Mouse (Mus musculus) ES-E14 (cell line): ENCODE measurements around the gene Chchd4. TPM values are rescaled to one million over a fixed set of nuclear protein-coding genes. Genes with fewer than 3 reads are reported as not detected.

Experiments used
- DNase-seq: peaks from one replicate; pipeline ENCODE4 v3.0.0-alpha.2; 2013; ENCODE audit warnings: low read depth, low spot score
- H3K27ac ChIP-seq: 2 replicates; pipeline ENCODE4 v1.5.1; 2012; ENCODE audit warnings: low read depth, mild to moderate bottlenecking, low read length, moderate library complexity, mixed read lengths; ENCODE audit not compliant: poor library complexity, insufficient read depth, severe bottlenecking
- H3K36me3 ChIP-seq: 2 replicates; pipeline ENCODE4 v1.6.1; 2012; ENCODE audit warnings: mild to moderate bottlenecking, low read length, moderate library complexity, mixed read lengths; ENCODE audit not compliant: control insufficient read depth, poor library complexity, insufficient read depth, severe bottlenecking
- H3K4me1 ChIP-seq, 2 experiments: fragments of 150-350 bp in 1 of 2; sonication (generic) in 1 of 2; 2 replicates each; pipeline ENCODE4 v1.6.1; 2012; ENCODE audit warnings: low read length in 2 of 2, mild to moderate bottlenecking in 1 of 2, mixed read lengths in 1 of 2; ENCODE audit not compliant: control insufficient read depth in 2 of 2, insufficient read depth in 2 of 2, poor library complexity in 1 of 2
- H3K4me3 ChIP-seq, 2 experiments: fragments of 150-350 bp in 1 of 2; sonication (generic) in 1 of 2; 2 replicates each; pipeline ENCODE4 v1.5.1; 2012; ENCODE audit warnings: low read length in 2 of 2, low read depth in 1 of 2, mild to moderate bottlenecking in 1 of 2, mixed read lengths in 1 of 2; ENCODE audit not compliant: insufficient read depth in 1 of 2, poor library complexity in 1 of 2, severe bottlenecking in 1 of 2
- H3K9ac ChIP-seq: 2 replicates; pipeline ENCODE4 v1.6.1; 2012; ENCODE audit warnings: low read depth, mild to moderate bottlenecking, low read length, mixed read lengths; ENCODE audit not compliant: poor library complexity, insufficient read depth, severe bottlenecking
- H3K9me3 ChIP-seq: fragments of 150-350 bp; sonication (generic); 2 replicates; pipeline ENCODE4 v1.6.1; 2012; ENCODE audit warnings: low read depth, mild to moderate bottlenecking, low read length; ENCODE audit not compliant: control insufficient read depth, insufficient read depth
- CHD2 ChIP-seq: IDR thresholded peaks from 2 replicates; pipeline ENCODE4 v1.6.1; 2014; ENCODE audit warnings: mild to moderate bottlenecking, low read depth, low read length, inconsistent platforms
- HCFC1 ChIP-seq: IDR thresholded peaks from 2 replicates; pipeline ENCODE4 v1.6.1; 2012; ENCODE audit warnings: low read length, inconsistent platforms, borderline replicate concordance; ENCODE audit not compliant: insufficient read depth
- MAFK ChIP-seq: IDR thresholded peaks from 2 replicates; pipeline ENCODE4 v1.6.1; 2014; ENCODE audit warnings: mild to moderate bottlenecking, low read depth, low read length, inconsistent platforms; ENCODE audit not compliant: insufficient read depth
- ZC3H11A ChIP-seq: IDR thresholded peaks from 2 replicates; pipeline ENCODE4 v1.6.1; 2012; ENCODE audit warnings: low read depth, mild to moderate bottlenecking, inconsistent platforms, low read length, borderline replicate concordance
- ZNF384 ChIP-seq: IDR thresholded peaks from 2 replicates; pipeline ENCODE4 v1.6.1; 2012; ENCODE audit warnings: low read depth, low read length, inconsistent platforms
- in situ Hi-C, 2 experiments: fragments of 600-800 bp; cut with MboI; formaldehyde crosslinking; loops; one replicate each; pipeline ENCODE4 v1.15.1; 2025; ENCODE audit warnings: low sequenced_read_pairs in 2 of 2, inconsistent platforms in 1 of 2; ENCODE audit not compliant: unreplicated experiment in 2 of 2
- total RNA-seq: library from RNA; depleted of rRNA; stranded (reverse); fragments of 300-350 nt; gene quantifications from 2 replicates; pipeline ENCODE4 v1.2.3, GENCODE M21; 2012

Chchd4 gene
- total RNA-seq, 1 experiment = 30.2 TPM

DNA sequence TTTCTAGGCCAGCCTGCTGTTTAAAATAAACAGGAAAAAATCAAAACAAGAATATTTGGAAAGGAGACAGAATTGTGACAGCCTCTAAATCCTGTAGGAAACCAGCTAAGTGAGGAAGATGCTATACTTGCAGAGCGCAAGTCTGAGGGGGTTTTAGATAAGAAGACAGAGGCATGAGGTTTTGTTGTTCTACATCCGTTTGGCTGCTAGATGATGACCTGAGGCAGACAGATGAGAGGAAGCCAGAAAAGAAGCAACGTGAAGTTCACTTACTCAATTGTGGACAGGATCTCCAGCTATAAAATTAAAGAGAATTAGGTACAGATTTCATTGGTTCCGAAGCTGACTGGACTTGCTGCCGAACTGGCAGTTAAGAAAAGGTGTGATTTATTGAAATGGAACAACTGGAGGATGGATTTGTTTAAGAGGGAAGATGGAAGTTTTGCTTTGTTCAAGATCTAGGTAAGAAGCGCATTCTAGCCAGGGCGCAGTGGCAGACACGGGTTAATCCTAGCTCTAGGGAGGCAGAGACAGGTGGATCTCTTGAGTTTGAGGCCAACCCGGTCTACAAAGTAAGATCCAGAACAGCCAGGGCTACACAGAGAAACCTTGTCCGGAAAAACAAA, 41.5 kb upstream of the Chchd4 start:
- no peak overlapping the region for H3K27ac ChIP-seq
- H3K9ac ChIP-seq = peak overlapping the region; percentile 82
- no peak for TF ChIP-seq MAFK
- TF ChIP-seq ZNF384 = no peak
- TF ChIP-seq ZC3H11A = no peak
- peaks cover 9% of the 10 kb centered on the region for H3K36me3 ChIP-seq
- H3K4me3 ChIP-seq = peak overlapping the region; percentile 79 to 80
- in situ Hi-C loops = no loop called here
- no peak for DNase-seq
- peaks cover 3 to 5% of the 10 kb centered on the region in 2 experiments; a peak in 3 of 4 replicates for H3K4me1 ChIP-seq
- H3K9me3 ChIP-seq = no peaks in the 10 kb centered on the region

DNA sequence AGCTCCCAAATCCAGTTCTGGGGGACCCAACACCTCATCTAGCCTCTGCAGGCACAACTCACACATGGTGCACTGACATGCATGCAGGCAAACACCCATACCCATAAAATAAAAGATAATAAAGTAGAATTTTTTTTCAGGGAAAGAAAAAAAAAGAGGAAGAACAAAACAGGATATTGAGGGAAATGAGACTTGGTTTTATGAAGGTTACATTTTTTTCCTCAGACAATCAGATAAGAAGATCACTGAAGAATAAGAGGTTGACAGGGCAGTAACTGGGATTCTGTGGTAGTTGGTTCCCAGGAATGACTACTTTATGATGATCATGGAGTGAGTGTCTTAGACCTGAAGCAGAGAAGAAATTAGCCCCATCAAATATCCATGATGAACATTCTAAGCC, 40.8 kb upstream of the Chchd4 start:
- no peak for DNase-seq
- H3K36me3 ChIP-seq = peaks cover 9% of the 10 kb centered on the region
- H3K9ac ChIP-seq = no peak overlapping the region
- H3K27ac ChIP-seq = no peak overlapping the region
- peaks cover 3 to 5% of the 10 kb centered on the region in 2 experiments; a peak in 3 of 4 replicates for H3K4me1 ChIP-seq
- no peak for TF ChIP-seq HCFC1
- TF ChIP-seq CHD2 = no peak
- TF ChIP-seq MAFK = no peak
- TF ChIP-seq ZC3H11A = no peak
- no peak for TF ChIP-seq ZNF384
- in situ Hi-C loops = no loop called here
- no peak overlapping the region for H3K4me3 ChIP-seq
- no peaks in the 10 kb centered on the region for H3K9me3 ChIP-seq

DNA sequence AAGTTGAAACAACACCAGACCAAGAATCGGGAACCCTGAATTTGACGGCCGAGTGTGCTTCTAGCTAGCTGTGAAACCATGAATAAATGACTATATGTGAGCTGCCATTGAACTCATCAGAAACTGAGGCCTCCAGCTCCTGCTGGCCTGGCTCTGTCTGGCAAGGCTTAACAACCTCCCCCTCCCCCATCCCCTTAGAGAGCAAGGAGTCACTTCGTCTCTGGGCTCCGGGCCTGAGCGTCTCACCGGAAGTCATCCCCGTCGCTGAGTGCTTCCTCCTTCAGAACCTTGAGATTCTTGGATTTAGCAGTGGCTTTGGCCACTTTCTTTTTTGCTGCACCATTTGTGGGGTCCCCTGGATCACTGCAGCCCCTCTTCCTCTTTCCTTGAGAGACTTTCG, 36.9 kb upstream of the Chchd4 start:
- Histone ChIP-seq H3K4me1 (peaks cover 2 to 3% of the 10 kb centered on the region in 2 experiments; a peak in 3 of 4 replicates), H3K27ac (no peak overlapping the region), H3K9me3 (no peaks in the 10 kb centered on the region), H3K9ac (0 out of 2 replicates have a peak overlapping the region, but pooled peaks have one; percentile 3), H3K4me3 (peak overlapping the region in 1 of 2 experiments; percentile 8; a peak in 1 of 4 replicates), H3K36me3 (peaks cover 25% of the 10 kb centered on the region; the same call in 1 of the 2 replicates)
- in situ Hi-C loops = no loop called here
- TF ChIP-seq ZNF384 = no peak
- DNase-seq = no peak

DNA sequence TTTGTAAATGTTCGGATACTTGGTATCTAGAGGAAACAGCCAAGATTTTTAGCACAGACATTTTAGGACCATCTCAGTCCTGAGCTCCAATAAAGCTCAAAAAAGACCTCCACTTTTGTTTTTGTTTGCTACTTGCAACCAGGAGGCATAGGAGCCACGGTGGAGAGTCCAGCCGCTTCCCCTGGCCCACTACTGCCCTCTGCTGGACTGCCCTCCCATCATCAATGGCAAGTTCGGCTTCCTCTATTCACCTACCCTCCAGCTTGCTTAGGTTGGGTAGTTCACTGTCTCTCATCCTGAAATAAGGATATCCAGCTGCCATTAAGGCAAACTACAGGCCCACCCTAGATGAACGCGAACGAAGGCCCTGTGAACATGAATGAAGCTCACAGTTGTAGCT, 36.0 kb upstream of the Chchd4 start:
- Histone ChIP-seq H3K9ac (no peak overlapping the region), H3K27ac (no peak overlapping the region), H3K36me3 (peaks cover 33% of the 10 kb centered on the region; the same call in 1 of the 2 replicates), H3K4me1 (peaks cover 0 to 2% of the 10 kb centered on the region in 2 experiments; a peak in 1 of 4 replicates), H3K9me3 (no peaks in the 10 kb centered on the region), H3K4me3 (no peak overlapping the region)
- TF ChIP-seq ZC3H11A (peak; percentile 39; the same call in 1 of the 2 replicates), HCFC1 (no peak)
- in situ Hi-C loops = no loop called here
- no peak for DNase-seq

GRCm38 (mm10) chr6:91508041-91508440, 34.7 kb upstream of the Chchd4 start:
- DNase-seq = no peak
- Histone ChIP-seq H3K4me3 (no peak overlapping the region), H3K9ac (no peak overlapping the region), H3K36me3 (peaks cover 38% of the 10 kb centered on the region; the same call in 1 of the 2 replicates), H3K9me3 (no peaks in the 10 kb centered on the region), H3K27ac (no peak overlapping the region), H3K4me1 (peaks cover 0 to 2% of the 10 kb centered on the region in 2 experiments; a peak in 1 of 4 replicates)
- in situ Hi-C loops = no loop called here
- TF ChIP-seq ZNF384 = no peak
- no peak for TF ChIP-seq MAFK
- no peak for TF ChIP-seq CHD2
- no peak for TF ChIP-seq ZC3H11A
- TF ChIP-seq HCFC1 = no peak
